Mouse (Mus musculus) ES-Bruce4 (cell line): ENCODE data around the gene Omp.

Experiments used
- EP300 ChIP-seq: IDR thresholded peaks from 2 replicates; pipeline ENCODE4 v1.6.1; 2011; ENCODE audit warnings: low read depth, low read length; ENCODE audit not compliant: insufficient read depth
- POLR2A ChIP-seq: IDR thresholded peaks from one replicate; pipeline ENCODE4 v1.8.1; 2011; ENCODE audit warnings: low read length; ENCODE audit not compliant: insufficient read depth

GRCm38 (mm10) chr7:98111233-98111632, 34.1 kb downstream of the Omp start:
- TF ChIP-seq POLR2A (no peak), EP300 (no peak)
